Mouse (Mus musculus): ENCODE results near the gene Plce1. TPM values are rescaled to one million over a fixed set of nuclear protein-coding genes. Genes with fewer than 3 reads are reported as not detected.

The Plce1 gene
- polyA plus RNA-seq, 1 experiment from 2014 or later: 4.5 TPM

- Histone ChIP-seq H3K9me3 (peaks cover 3% of the 10 kb centered on the region; the same call in 1 of the 2 replicates), H3K27ac (replicated peaks) (peak overlapping the region; percentile 84), H3K4me2 (peak overlapping the region; percentile 27), H3K9ac (no peak overlapping the region), H3K27me3 (replicated peaks) (no peaks in the 10 kb centered on the region), H3K36me3 (peaks cover 14% of the 10 kb centered on the region; the same call in 1 of the 2 replicates), H3K4me1 (peaks cover 15% of the 10 kb centered on the region), H3K4me3 (no peak overlapping the region)
- ATAC-seq (ENCODE audit: extremely low read depth, insufficient number of reproducible peaks, low FRiP score, low TSS enrichment): no peak
- 31% methylated on average over 5 of the region's 5 CpGs for WGBS
These were observed 17.3 kb downstream of the Plce1 start for GRCm38 (mm10) chr19:38498233-38498632.

- Histone ChIP-seq H3K4me2 (no peak overlapping the region), H3K4me3 (no peak overlapping the region), H3K9me3 (no peaks in the 10 kb centered on the region), H3K36me3 (0 out of 2 replicates have a peak, but pooled peaks cover 7% of the 10 kb centered on the region), H3K27me3 (replicated peaks) (no peaks in the 10 kb centered on the region), H3K4me1 (peaks cover 43% of the 10 kb centered on the region), H3K9ac (0 out of 2 replicates have a peak overlapping the region, but pooled peaks have one; percentile 33), H3K27ac (replicated peaks) (0 out of 2 replicates have a peak overlapping the region, but pooled peaks have one; percentile 24)
- WGBS: 4% methylated on average over 3 of the region's 3 CpGs
- ATAC-seq (ENCODE audit: extremely low read depth, insufficient number of reproducible peaks, low FRiP score, low TSS enrichment): no peak
These were observed 23.7 kb downstream of the Plce1 start for GRCm38 (mm10) chr19:38504597-38504996.

- 71% methylated on average over 7 of the region's 7 CpGs for WGBS
- no peak overlapping the region for H3K9ac ChIP-seq
These were observed 25.2 kb downstream of the Plce1 start for GRCm38 (mm10) chr19:38506131-38506530.

GRCm38 (mm10) chr19:38507251-38507965 lies 26.5 kb downstream of the Plce1 start:
- Histone ChIP-seq H3K4me2 (no peak overlapping the region), H3K27me3 (replicated peaks) (no peaks in the 10 kb centered on the region), H3K36me3 (no peaks in the 10 kb centered on the region), H3K4me1 (peaks cover 43% of the 10 kb centered on the region), H3K27ac (replicated peaks) (peak overlapping the region; percentile 53), H3K4me3 (no peak overlapping the region), H3K9ac (no peak overlapping the region), H3K9me3 (no peaks in the 10 kb centered on the region)
- ATAC-seq (ENCODE audit: extremely low read depth, insufficient number of reproducible peaks, low FRiP score, low TSS enrichment): no peak
- 68% methylated on average over 12 of the region's 12 CpGs for WGBS

More at GRCm38 (mm10) chr19:38506131-38506530, 25.2 kb downstream of the Plce1 start:
- Histone ChIP-seq H3K36me3 (no peaks in the 10 kb centered on the region), H3K4me2 (no peak overlapping the region), H3K9me3 (no peaks in the 10 kb centered on the region), H3K4me1 (peaks cover 43% of the 10 kb centered on the region), H3K27ac (replicated peaks) (no peak overlapping the region), H3K27me3 (replicated peaks) (no peaks in the 10 kb centered on the region), H3K4me3 (no peak overlapping the region)
- no peak for ATAC-seq (ENCODE audit: extremely low read depth, insufficient number of reproducible peaks, low FRiP score, low TSS enrichment)

- H3K4me3 ChIP-seq: no peak overlapping the region
- 73% methylated on average over 9 of the region's 9 CpGs for WGBS
- no peak overlapping the region for H3K9ac ChIP-seq
- no peak for ATAC-seq (ENCODE audit: extremely low read depth, insufficient number of reproducible peaks, low FRiP score, low TSS enrichment)
- no peaks in the 10 kb centered on the region for H3K27me3 ChIP-seq (replicated peaks)
- H3K36me3 ChIP-seq: no peaks in the 10 kb centered on the region
- H3K27ac ChIP-seq (replicated peaks): peak overlapping the region; percentile 53; the same call in 1 of the 2 replicates
- H3K4me2 ChIP-seq: no peak overlapping the region
- no peaks in the 10 kb centered on the region for H3K9me3 ChIP-seq
- peaks cover 37% of the 10 kb centered on the region for H3K4me1 ChIP-seq
These were observed 27.2 kb downstream of the Plce1 start for GRCm38 (mm10) chr19:38507966-38508625.

- ATAC-seq (ENCODE audit: extremely low read depth, insufficient number of reproducible peaks, low FRiP score, low TSS enrichment): no peak
- peaks cover 16% of the 10 kb centered on the region for H3K4me1 ChIP-seq
- H3K27me3 ChIP-seq (replicated peaks): no peaks in the 10 kb centered on the region
- H3K4me2 ChIP-seq: no peak overlapping the region
- no peaks in the 10 kb centered on the region for H3K36me3 ChIP-seq
- H3K4me3 ChIP-seq: no peak overlapping the region
- no peaks in the 10 kb centered on the region for H3K9me3 ChIP-seq
- H3K9ac ChIP-seq: no peak overlapping the region
- 75% methylated on average over 5 of the region's 5 CpGs for WGBS
- no peak overlapping the region for H3K27ac ChIP-seq (replicated peaks)
These were observed 33.7 kb downstream of the Plce1 start for GRCm38 (mm10) chr19:38514417-38515184.

- H3K36me3 ChIP-seq: peaks cover 20% of the 10 kb centered on the region
- H3K4me2 ChIP-seq: no peak overlapping the region
- 41% methylated on average over 3 of the region's 3 CpGs for WGBS
- H3K4me1 ChIP-seq: peaks cover 6% of the 10 kb centered on the region
- no peaks in the 10 kb centered on the region for H3K27me3 ChIP-seq (replicated peaks)
- ATAC-seq (ENCODE audit: extremely low read depth, insufficient number of reproducible peaks, low FRiP score, low TSS enrichment): no peak
- H3K27ac ChIP-seq (replicated peaks): no peak overlapping the region
- no peak overlapping the region for H3K9ac ChIP-seq
- H3K4me3 ChIP-seq: no peak overlapping the region
- 0 out of 2 replicates have a peak, but pooled peaks cover 7% of the 10 kb centered on the region for H3K9me3 ChIP-seq
These were observed 45.9 kb downstream of the Plce1 start for GRCm38 (mm10) chr19:38526855-38527254.

- Histone ChIP-seq H3K4me1 (peaks cover 6% of the 10 kb centered on the region), H3K27ac (replicated peaks) (no peak overlapping the region), H3K27me3 (replicated peaks) (no peaks in the 10 kb centered on the region), H3K36me3 (peaks cover 20% of the 10 kb centered on the region), H3K9me3 (0 out of 2 replicates have a peak, but pooled peaks cover 7% of the 10 kb centered on the region), H3K9ac (no peak overlapping the region), H3K4me3 (no peak overlapping the region), H3K4me2 (no peak overlapping the region)
- ATAC-seq (ENCODE audit: extremely low read depth, insufficient number of reproducible peaks, low FRiP score, low TSS enrichment): no peak
- WGBS: 55% methylated on average over 3 of the region's 3 CpGs
These were observed 46.6 kb downstream of the Plce1 start for GRCm38 (mm10) chr19:38527475-38527874.

GRCm38 (mm10) chr19:38533230-38533629 lies 52.3 kb downstream of the Plce1 start:
- no peak overlapping the region for H3K4me3 ChIP-seq
- H3K27ac ChIP-seq (replicated peaks): no peak overlapping the region
- no peaks in the 10 kb centered on the region for H3K9me3 ChIP-seq
- ATAC-seq (ENCODE audit: extremely low read depth, insufficient number of reproducible peaks, low FRiP score, low TSS enrichment): no peak
- 79% methylated on average over 5 of the region's 5 CpGs for WGBS
- no peak overlapping the region for H3K9ac ChIP-seq
- H3K36me3 ChIP-seq: peaks cover 4% of the 10 kb centered on the region; the same call in 1 of the 2 replicates
- H3K4me1 ChIP-seq: no peaks in the 10 kb centered on the region
- no peaks in the 10 kb centered on the region for H3K27me3 ChIP-seq (replicated peaks)
- no peak overlapping the region for H3K4me2 ChIP-seq

GRCm38 (mm10) chr19:38539338-38539737 lies 58.4 kb downstream of the Plce1 start:
- ATAC-seq (ENCODE audit: extremely low read depth, insufficient number of reproducible peaks, low FRiP score, low TSS enrichment): no peak
- Histone ChIP-seq H3K27me3 (replicated peaks) (no peaks in the 10 kb centered on the region), H3K4me1 (no peaks in the 10 kb centered on the region), H3K27ac (replicated peaks) (no peak overlapping the region), H3K9me3 (no peaks in the 10 kb centered on the region), H3K4me3 (no peak overlapping the region), H3K4me2 (no peak overlapping the region), H3K9ac (no peak overlapping the region), H3K36me3 (no peaks in the 10 kb centered on the region)
- WGBS: 61% methylated on average over 3 of the region's 3 CpGs

GRCm38 (mm10) chr19:38540549-38540948 lies 59.6 kb downstream of the Plce1 start:
- no peaks in the 10 kb centered on the region for H3K9me3 ChIP-seq
- no peak overlapping the region for H3K4me2 ChIP-seq
- no peak overlapping the region for H3K9ac ChIP-seq
- no peak overlapping the region for H3K27ac ChIP-seq (replicated peaks)
- H3K4me1 ChIP-seq: no peaks in the 10 kb centered on the region
- H3K4me3 ChIP-seq: no peak overlapping the region
- WGBS: 88% methylated on average over 3 of the region's 3 CpGs
- no peaks in the 10 kb centered on the region for H3K27me3 ChIP-seq (replicated peaks)
- H3K36me3 ChIP-seq: no peaks in the 10 kb centered on the region
- no peak for ATAC-seq (ENCODE audit: extremely low read depth, insufficient number of reproducible peaks, low FRiP score, low TSS enrichment)

Measured in heart, embryonic 13.5 days (tissue).